Mouse (Mus musculus): ENCODE data around the gene Atp2a2. TPM values are rescaled to one million over a fixed set of nuclear protein-coding genes. Genes with fewer than 3 reads are reported as not detected.

Gene Atp2a2
- total and polyA plus RNA-seq, 3 experiments: 61.6 to 158 (median 80.9) TPM

DNA sequence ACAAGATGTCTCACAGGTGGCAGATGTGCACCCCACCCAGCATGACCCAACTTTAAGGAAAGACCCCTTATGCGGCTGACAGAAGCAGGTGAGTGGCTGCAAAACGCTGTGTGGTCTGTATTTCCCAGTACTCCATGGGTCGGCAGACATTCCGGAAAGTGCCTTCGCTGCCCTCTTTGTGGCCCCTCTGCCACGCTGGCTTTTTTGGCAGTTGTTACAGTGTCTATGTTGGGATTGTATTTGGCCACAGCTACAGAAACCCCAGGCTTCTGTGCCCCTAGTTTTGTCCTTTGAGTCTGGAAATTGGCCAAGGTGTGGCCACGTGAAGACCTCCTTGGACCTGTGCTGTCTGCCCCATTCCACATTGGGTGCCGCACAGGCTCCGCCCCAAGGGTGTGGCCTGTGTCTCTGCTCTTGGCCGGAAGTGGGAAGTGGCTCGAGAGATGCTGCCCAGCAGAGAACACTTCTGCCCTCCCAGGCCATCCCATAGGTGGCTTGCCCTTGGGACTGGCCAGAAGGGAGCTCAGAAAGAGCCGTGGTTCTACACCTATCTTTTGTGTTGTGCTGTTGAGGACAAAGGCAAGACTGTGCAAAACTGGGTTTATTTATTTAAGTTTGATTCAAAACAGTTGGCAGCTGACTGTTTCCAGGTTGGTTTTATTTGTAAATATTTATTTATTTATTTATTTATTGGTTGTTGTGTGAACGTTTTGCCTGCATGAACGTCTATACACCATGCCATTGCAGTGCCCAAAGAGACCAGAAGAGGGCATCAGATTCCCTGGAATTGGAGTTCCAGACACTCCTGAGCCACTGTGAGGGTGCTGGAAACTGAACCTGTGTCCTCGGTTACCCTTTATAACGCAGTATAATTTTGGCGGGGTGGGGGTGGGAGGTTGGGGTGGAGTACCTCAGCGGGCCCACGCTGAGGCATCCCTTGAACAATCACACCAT, 92.1 kb downstream of the Atp2a2 start:
- peaks cover 31 to 46% of the 10 kb centered on the region in 2 experiments for H3K36me3 ChIP-seq (replicated peaks in 1 of 2; ENCODE audit: control insufficient read depth in 1 of 2, insufficient read depth in 1 of 2, low read length in 1 of 2)
- no peaks in the 10 kb centered on the region for H3K4me1 ChIP-seq (ENCODE audit: control insufficient read depth in 1 of 2, insufficient read depth in 2 of 2)
- peaks cover 2% of the 10 kb centered on the region for H3K9me3 ChIP-seq (replicated peaks; ENCODE audit: low read length)
- dilution Hi-C loops (cut with MboI; ENCODE audit: extremely low pct_ligation_motif_present, extremely low pct_unique_long_range_greater_than_20kb, low sequenced_read_pairs) (no loop called here), in situ Hi-C loops (cut with MboI; ENCODE audit: low pct_ligation_motif_present, low pct_unique_long_range_greater_than_20kb, low sequenced_read_pairs) (no loop called here)
- TF ChIP-seq CTCF (conservative IDR thresholded peaks at IDR 0.05 in 1 of 2, IDR thresholded peaks at IDR 0.05 in 1 of 2; ENCODE audit: low read depth in 2 of 2, low read length in 2 of 2): peak in 1 of 2 experiments; percentile 17; a peak in 1 of 4 replicates
- TF ChIP-seq RAD21 (IDR thresholded peaks at IDR 0.05; ENCODE audit: low read depth, low read length): no peak
- no peak overlapping the region for H3K4me3 ChIP-seq (replicated peaks in 1 of 3; ENCODE audit: low read depth in 2 of 3, low read length in 2 of 3, poor library complexity in 1 of 3)
- DNase-seq (ENCODE audit: extremely low read depth): no peak
- H3K27me3 ChIP-seq (replicated peaks): no peaks in the 10 kb centered on the region
- no peak overlapping the region for H3K27ac ChIP-seq (ENCODE audit: insufficient read depth, low read depth)
- H3K79me2 ChIP-seq (replicated peaks; ENCODE audit: control insufficient read depth, extremely low read depth, insufficient read depth, poor library complexity, severe bottlenecking): no peaks in the 10 kb centered on the region
- no peak overlapping the region for H3K9ac ChIP-seq (ENCODE audit: insufficient read depth, low read depth)
- no peak overlapping the region for H3K4me2 ChIP-seq (ENCODE audit: insufficient read depth, low read depth, poor library complexity, severe bottlenecking)

DNA sequence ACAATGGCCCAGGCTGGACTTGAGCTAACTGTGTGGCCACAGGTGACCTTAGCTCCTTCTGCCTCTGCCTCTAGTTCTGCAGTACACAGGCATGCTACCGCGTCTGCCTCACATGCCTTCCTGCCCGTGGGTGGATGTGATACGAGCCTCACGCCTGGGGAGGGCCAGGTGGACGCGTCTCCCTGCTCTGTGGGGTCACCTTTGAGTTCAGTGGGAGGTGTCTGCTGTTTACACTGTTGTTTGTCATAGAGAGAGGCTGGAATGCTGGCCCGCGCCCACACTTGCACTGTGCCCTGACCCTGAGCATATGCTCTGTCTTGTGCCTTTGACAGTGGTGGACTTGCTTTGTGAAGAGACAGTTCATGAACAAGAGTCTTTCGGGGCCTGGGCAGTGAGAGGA, 96.5 kb downstream of the Atp2a2 start:
- dilution Hi-C loops (cut with MboI; ENCODE audit: extremely low pct_ligation_motif_present, extremely low pct_unique_long_range_greater_than_20kb, low sequenced_read_pairs): no loop called here
- no peak overlapping the region for H3K9ac ChIP-seq (ENCODE audit: insufficient read depth, low read depth)
- no peaks in the 10 kb centered on the region for H3K4me1 ChIP-seq (ENCODE audit: control insufficient read depth in 1 of 2, insufficient read depth in 2 of 2)
- no peak overlapping the region for H3K4me2 ChIP-seq (ENCODE audit: insufficient read depth, low read depth, poor library complexity, severe bottlenecking)
- H3K36me3 ChIP-seq (replicated peaks in 1 of 2; ENCODE audit: control insufficient read depth in 1 of 2, insufficient read depth in 1 of 2, low read length in 1 of 2): peaks cover 71 to 89% of the 10 kb centered on the region in 2 experiments
- H3K4me3 ChIP-seq (replicated peaks in 1 of 3; ENCODE audit: low read depth in 2 of 3, low read length in 2 of 3, poor library complexity in 1 of 3): no peak overlapping the region
- in situ Hi-C loops (cut with MboI; ENCODE audit: low pct_ligation_motif_present, low pct_unique_long_range_greater_than_20kb, low sequenced_read_pairs): no loop called here
- H3K27ac ChIP-seq (ENCODE audit: insufficient read depth, low read depth): no peak overlapping the region
- no peak for DNase-seq (ENCODE audit: extremely low read depth)
- H3K27me3 ChIP-seq (replicated peaks): no peaks in the 10 kb centered on the region
- H3K9me3 ChIP-seq (replicated peaks; ENCODE audit: low read length): peaks cover 2% of the 10 kb centered on the region
- H3K79me2 ChIP-seq (replicated peaks; ENCODE audit: control insufficient read depth, extremely low read depth, insufficient read depth, poor library complexity, severe bottlenecking): no peaks in the 10 kb centered on the region
- TF ChIP-seq USF2 (conservative IDR thresholded peaks at IDR 0.05; ENCODE audit: low read depth, low read length) (no peak), ETS1 (conservative IDR thresholded peaks at IDR 0.05; ENCODE audit: low read depth, low read length) (no peak), ZNF384 (IDR thresholded peaks at IDR 0.05; ENCODE audit: low read depth, low read length) (no peak), KAT2A (IDR thresholded peaks at IDR 0.05; ENCODE audit: insufficient replicate concordance, low read length) (no peak), MEF2A (IDR thresholded peaks at IDR 0.05; ENCODE audit: borderline replicate concordance, low read depth, low read length) (no peak), MAFK (IDR thresholded peaks at IDR 0.05; ENCODE audit: insufficient replicate concordance, low read length) (no peak), SMC3 (IDR thresholded peaks at IDR 0.05; ENCODE audit: low read depth, low read length) (no peak), NRF1 (IDR thresholded peaks at IDR 0.05; ENCODE audit: low read depth, low read length) (no peak), JUN (IDR thresholded peaks at IDR 0.05; ENCODE audit: insufficient read depth, low read depth, low read length) (no peak), CHD1 (IDR thresholded peaks at IDR 0.05; ENCODE audit: low read depth, low read length) (no peak), TCF12 (IDR thresholded peaks at IDR 0.05; ENCODE audit: low read depth, low read length) (no peak), GABPA (IDR thresholded peaks at IDR 0.05; ENCODE audit: insufficient replicate concordance, low read depth, low read length) (no peak)

Other genes with a start within 250 kb of the Atp2a2 start
- 7.6 and 8.8 TPM in 2 replicates for gene Tctn1, start 237.8 kb downstream of the Atp2a2 start, total RNA-seq (2012; rRNA removed)
- 2.6 and 2.9 TPM in 2 replicates for gene Tctn1, start 237.8 kb downstream of the Atp2a2 start, total RNA-seq (2014; rRNA removed)
- gene Tctn1, start 237.8 kb downstream of the Atp2a2 start, polyA plus RNA-seq (2012; ENCODE audit: insufficient read length, low read depth): 3.7 and 4.4 TPM in 2 replicates
- gene Pptc7, start 217.9 kb downstream of the Atp2a2 start, total RNA-seq (2012; rRNA removed): 17.1 and 19.9 TPM in 2 replicates
- gene Pptc7, start 217.9 kb downstream of the Atp2a2 start, total RNA-seq (2014; rRNA removed): 25.6 and 25.9 TPM in 2 replicates
- 22.2 and 23.6 TPM in 2 replicates for gene Pptc7, start 217.9 kb downstream of the Atp2a2 start, polyA plus RNA-seq (2012; ENCODE audit: insufficient read length, low read depth)
- gene Rad9b, start 148.0 kb downstream of the Atp2a2 start, total RNA-seq (2012; rRNA removed): 6.5 and 9.0 TPM in 2 replicates
- 10.3 and 11.3 TPM in 2 replicates for gene Rad9b, start 148.0 kb downstream of the Atp2a2 start, total RNA-seq (2014; rRNA removed)
- 10.4 TPM in 2 replicates for gene Rad9b, start 148.0 kb downstream of the Atp2a2 start, polyA plus RNA-seq (2012; ENCODE audit: insufficient read length, low read depth)
- gene Vps29, start 147.9 kb downstream of the Atp2a2 start, total RNA-seq (2012; rRNA removed): 82.2 and 94.9 TPM in 2 replicates
- gene Vps29, start 147.9 kb downstream of the Atp2a2 start, total RNA-seq (2014; rRNA removed): 145 and 153 TPM in 2 replicates
- gene Vps29, start 147.9 kb downstream of the Atp2a2 start, polyA plus RNA-seq (2012; ENCODE audit: insufficient read length, low read depth): 94.4 and 95.0 TPM in 2 replicates
- 61.4 and 66.8 TPM in 2 replicates for gene Gpn3, start 130.3 kb downstream of the Atp2a2 start, total RNA-seq (2012; rRNA removed)
- gene Gpn3, start 130.3 kb downstream of the Atp2a2 start, total RNA-seq (2014; rRNA removed): 96.1 and 97.1 TPM in 2 replicates
- 65.9 and 74.6 TPM in 2 replicates for gene Gpn3, start 130.3 kb downstream of the Atp2a2 start, polyA plus RNA-seq (2012; ENCODE audit: insufficient read length, low read depth)
- gene Fam216a, start 129.9 kb downstream of the Atp2a2 start, total RNA-seq (2012; rRNA removed): 37.2 and 38.2 TPM in 2 replicates
- 50.2 and 55.8 TPM in 2 replicates for gene Fam216a, start 129.9 kb downstream of the Atp2a2 start, total RNA-seq (2014; rRNA removed)
- gene Fam216a, start 129.9 kb downstream of the Atp2a2 start, polyA plus RNA-seq (2012; ENCODE audit: insufficient read length, low read depth): 41.4 and 41.5 TPM in 2 replicates
- 297 and 315 TPM in 2 replicates for gene Arpc3, start 110.3 kb downstream of the Atp2a2 start, total RNA-seq (2012; rRNA removed)
- gene Arpc3, start 110.3 kb downstream of the Atp2a2 start, total RNA-seq (2014; rRNA removed): 425 and 543 TPM in 2 replicates
- gene Arpc3, start 110.3 kb downstream of the Atp2a2 start, polyA plus RNA-seq (2012; ENCODE audit: insufficient read length, low read depth): 256 TPM in 2 replicates
- 36.6 and 39.4 TPM in 2 replicates for gene Anapc7, start 80.5 kb downstream of the Atp2a2 start, total RNA-seq (2012; rRNA removed)
- 21.3 and 21.9 TPM in 2 replicates for gene Anapc7, start 80.5 kb downstream of the Atp2a2 start, total RNA-seq (2014; rRNA removed)
- gene Anapc7, start 80.5 kb downstream of the Atp2a2 start, polyA plus RNA-seq (2012; ENCODE audit: insufficient read length, low read depth): 43.3 and 45.4 TPM in 2 replicates
- gene Ift81, start 112.3 kb upstream of the Atp2a2 start, total RNA-seq (2012; rRNA removed): 3.4 and 5.0 TPM in 2 replicates
- gene Ift81, start 112.3 kb upstream of the Atp2a2 start, total RNA-seq (2014; rRNA removed): 4.1 and 6.4 TPM in 2 replicates
- gene Ift81, start 112.3 kb upstream of the Atp2a2 start, polyA plus RNA-seq (2012; ENCODE audit: insufficient read length, low read depth): 3.1 and 3.9 TPM in 2 replicates
- 0.59 and 0.76 TPM in 2 replicates for gene P2rx7, start 141.7 kb upstream of the Atp2a2 start, total RNA-seq (2012; rRNA removed)
- gene P2rx7, start 141.7 kb upstream of the Atp2a2 start, total RNA-seq (2014; rRNA removed): 1.4 and 1.5 TPM in 2 replicates
- gene P2rx7, start 141.7 kb upstream of the Atp2a2 start, polyA plus RNA-seq (2012; ENCODE audit: insufficient read length, low read depth): 1.5 and 1.8 TPM in 2 replicates
- 8.2 and 11.0 TPM in 2 replicates for gene P2rx4, start 205.3 kb upstream of the Atp2a2 start, total RNA-seq (2012; rRNA removed)
- 7.9 and 9.1 TPM in 2 replicates for gene P2rx4, start 205.3 kb upstream of the Atp2a2 start, total RNA-seq (2014; rRNA removed)
- 15.0 and 16.7 TPM in 2 replicates for gene P2rx4, start 205.3 kb upstream of the Atp2a2 start, polyA plus RNA-seq (2012; ENCODE audit: insufficient read length, low read depth)

Measured in CH12.LX (cell line).